Mouse (Mus musculus): Measurements from ENCODE around the gene Erc2.

Erc2 gene

DNA sequence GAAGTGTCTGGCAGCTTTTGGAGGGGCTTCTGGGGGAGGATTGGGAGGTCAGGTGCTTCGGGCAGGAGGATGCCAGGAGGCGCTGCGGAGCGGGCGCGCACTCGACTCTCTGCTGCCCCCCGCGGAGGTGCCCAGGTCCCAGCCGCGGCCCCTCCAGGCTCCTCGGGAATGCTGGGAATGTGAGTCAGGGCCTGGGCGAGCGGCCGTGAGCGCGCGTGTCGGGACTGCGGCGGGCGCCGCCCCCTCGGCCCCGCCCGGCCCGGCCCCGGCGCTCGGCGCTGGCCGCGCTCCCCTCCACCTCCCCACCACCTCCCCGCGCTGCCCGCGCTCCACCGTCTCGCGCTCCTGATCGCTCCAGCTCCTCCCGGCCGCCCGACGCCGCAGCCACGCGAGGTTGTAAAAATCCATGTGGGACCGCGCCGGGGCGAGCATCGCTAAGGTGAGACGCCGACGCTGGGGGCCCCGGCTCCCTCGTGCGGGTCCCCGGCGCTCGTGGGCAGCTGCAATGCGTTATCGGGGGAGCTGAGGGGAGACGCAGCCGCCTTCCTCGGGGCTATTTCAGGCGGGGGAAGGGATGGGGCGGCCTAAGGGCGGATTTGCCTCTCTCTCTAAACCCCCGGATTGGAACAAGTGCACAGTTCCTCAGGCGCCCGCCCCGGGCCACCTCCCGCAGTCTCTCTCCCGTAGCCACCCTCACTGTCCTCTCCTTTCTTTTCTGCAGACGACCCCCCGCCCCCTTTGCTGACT lies at the start of gene Erc2:
Gene Erc2, plus strand, starts transcription at position 253 of the 747 bp plus-strand sequence.
- DNase-seq (ENCODE audit: low read depth, low spot score): no peak

DNA sequence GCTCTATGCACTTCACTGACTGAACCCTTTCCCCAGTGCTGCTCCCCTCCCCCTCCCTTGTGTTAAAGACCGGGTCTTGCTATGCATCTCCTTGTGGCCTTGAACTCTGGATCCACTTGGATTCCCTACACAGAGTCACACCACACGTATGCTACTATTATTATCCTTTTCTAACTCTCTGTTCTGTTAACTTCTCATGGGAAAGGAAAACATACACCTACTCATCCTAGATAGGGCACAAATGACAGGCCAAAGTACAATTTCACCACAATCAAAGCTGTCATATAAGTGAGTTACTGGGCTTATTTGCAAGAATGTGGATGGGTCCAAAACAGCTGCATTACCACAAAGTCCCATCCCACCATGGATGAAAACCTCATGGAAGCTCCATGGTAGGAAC lies 43.8 kb upstream of the Erc2 start:
- DNase-seq (ENCODE audit: low read depth, low spot score): no peak

DNA sequence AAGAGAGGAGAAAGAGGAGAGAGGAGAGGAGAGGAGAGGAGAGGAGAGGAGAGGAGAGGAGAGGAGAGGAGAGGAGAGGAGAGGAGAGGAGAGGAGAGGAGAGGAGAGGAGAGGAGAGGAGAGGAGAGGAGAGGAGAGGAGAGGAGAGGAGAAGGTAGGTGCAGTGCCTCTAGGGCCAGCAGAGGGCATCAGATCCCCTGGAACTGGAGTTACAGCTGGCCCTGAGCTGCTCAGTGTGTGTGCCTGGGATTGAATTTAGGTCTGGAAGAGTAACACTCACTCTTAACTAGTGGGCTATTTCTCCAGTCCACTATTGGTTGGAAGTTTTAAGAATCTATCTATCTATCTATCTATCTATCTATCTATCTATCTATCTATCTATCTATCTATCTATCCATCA lies 32.6 kb upstream of the Erc2 start:
- DNase-seq (ENCODE audit: low read depth, low spot score): peak; percentile 26

DNA sequence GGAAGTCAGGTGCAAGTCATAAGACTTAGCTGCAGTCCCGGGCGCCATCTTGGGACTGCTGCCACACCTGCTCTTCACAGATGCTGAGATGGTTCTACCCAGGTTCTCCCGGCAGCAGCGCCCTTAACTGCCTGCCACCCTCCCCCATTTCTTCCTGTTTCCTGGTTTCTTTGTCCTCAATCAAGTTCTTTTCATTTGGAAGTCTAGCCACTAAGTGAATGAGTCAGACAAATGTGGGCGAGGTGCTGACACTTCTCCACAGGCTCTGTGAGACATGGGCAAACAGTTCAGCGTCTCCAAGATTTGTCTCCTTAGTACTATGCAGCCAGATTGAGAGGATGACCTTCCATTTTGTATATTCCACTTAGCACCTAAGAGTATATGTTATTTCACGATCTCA lies 30.1 kb upstream of the Erc2 start:
- DNase-seq (ENCODE audit: low read depth, low spot score): no peak

DNA sequence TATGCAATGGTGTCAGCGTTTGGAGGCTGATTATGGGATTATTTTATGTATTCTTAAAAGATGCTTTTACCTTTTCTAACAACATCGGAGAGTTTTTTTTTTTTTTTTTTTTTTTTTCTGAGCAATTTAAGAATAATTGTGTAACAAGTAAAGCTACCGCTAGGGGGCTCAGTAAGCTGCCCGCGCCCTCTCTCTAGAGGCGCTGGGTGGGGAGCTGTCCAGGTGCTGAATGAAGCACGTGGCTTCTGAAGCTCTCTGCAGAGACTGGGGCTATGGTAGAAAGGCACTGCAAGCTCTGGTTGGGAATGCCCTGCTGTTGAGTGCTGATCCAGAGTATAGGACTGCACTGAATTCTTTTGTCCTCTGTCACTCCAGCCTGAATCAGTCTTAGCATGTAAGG lies 26.0 kb upstream of the Erc2 start:
- peak; percentile 81 for DNase-seq (ENCODE audit: low read depth, low spot score)

DNA sequence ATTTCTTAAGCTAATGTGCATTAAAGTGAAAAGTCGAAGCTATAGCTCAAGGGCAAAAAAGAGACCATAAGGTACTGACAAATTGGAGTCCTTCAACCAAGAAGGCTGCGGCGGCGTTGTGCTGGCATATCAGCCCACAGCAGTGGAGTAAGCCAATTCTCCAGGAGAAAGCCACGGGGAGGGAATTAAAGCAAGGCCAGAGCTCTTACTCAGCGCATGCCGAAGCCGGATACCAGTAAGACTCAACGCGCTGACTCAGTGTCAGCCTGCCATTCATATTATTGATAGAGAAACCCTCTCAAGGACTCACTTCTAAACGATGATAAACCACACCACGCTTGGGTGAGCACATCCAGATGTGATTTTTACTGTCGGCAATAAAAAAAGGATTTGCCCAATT lies 20.1 kb upstream of the Erc2 start:
- no peak for DNase-seq (ENCODE audit: low read depth, low spot score)

DNA sequence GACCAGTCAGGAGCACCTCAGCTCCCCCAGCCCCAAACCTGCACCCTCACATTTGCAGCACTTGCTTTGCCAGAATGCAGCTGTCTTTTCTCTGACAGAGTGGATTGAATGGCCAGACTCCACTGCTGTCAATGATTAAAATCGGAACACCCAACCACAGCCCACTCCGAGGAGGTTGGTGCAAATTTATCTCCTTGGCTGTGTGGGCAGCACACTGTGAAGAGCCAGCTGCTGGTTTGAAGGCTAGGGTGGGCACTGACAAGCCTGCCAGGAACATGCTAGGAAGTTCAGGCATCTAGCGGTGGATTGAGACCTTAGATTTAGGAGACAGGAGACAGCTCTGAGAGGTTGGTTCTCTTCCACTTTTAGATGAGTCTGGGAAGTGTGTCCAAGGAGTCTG lies 14.8 kb upstream of the Erc2 start:
- no peak for DNase-seq (ENCODE audit: low read depth, low spot score)

DNA sequence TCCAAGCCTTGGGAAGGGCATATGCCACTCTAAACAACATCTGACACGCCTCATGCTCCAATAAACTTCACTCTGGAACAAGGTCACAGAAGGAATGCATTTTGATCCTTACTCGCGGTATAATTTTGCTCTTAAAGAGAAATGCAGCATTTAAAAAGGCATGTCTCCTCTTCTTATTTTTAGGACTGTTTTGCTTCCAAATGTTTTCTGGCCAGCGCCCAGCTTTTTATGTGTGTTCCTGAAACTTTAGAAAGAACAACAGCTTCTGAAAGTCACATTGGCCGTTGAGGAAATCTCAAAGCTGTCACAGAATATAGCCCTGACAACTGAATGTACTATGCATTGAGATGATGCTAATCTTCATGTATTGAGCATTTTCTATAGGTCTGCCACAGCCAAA lies 8.5 kb upstream of the Erc2 start:
- DNase-seq (ENCODE audit: low read depth, low spot score): no peak

DNA sequence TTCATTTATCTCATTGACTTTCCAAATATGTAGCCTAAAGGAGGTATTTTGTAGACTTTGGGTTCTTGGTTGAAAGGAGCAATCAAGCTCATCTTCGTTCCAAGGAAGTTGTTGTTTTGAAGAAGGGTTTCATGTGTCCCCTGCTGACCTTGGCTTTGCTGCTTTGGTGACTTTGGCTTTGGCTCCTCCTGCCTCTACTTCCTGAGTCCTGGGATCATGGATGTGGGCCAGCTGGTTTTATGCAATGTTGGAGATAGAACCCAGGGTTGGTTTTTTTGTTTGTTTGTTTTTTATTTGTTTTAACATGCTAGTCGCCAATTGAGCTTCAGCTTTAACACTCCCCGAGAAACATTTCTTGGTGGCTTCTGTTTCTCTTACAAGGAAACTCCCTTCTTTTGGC lies 4.9 kb upstream of the Erc2 start:
- DNase-seq (ENCODE audit: low read depth, low spot score): no peak

DNA sequence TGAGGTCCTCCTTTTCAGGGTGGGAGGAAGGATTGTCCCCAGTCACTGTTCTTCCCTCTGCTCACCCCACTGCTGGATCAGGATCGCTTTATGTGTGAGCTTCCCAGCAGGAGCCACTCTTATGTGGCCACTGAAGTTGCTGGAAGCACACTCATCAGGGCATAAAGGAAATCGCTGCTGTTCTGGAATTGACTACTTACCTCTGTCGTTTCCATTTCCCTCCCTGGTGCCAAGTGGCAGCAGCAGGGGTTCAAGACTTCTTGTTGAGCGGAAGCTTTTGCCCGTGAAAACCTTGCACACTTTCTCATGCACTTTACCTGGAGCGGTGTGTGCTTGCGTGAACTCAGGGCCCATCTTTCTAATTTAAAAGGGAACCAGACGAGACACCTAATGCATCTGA lies 652 bp upstream of the Erc2 start:
- DNase-seq (ENCODE audit: low read depth, low spot score): no peak

DNA sequence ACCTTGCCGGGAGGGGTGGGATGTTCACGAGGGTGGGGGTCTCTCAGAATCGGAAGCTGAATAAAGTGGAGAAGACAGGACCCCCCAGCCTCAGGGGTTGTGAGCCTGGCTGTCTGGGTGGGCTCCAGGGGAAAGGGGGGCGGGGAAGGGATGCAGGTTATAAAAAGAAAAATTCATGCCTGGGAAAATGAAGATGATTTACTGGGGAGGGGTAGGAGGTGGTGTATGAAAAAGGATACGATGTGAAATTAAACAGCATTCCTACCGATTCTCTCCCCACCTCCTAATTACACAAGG lies 643 bp downstream of the Erc2 start:
- no peak for DNase-seq (ENCODE audit: low read depth, low spot score)

DNA sequence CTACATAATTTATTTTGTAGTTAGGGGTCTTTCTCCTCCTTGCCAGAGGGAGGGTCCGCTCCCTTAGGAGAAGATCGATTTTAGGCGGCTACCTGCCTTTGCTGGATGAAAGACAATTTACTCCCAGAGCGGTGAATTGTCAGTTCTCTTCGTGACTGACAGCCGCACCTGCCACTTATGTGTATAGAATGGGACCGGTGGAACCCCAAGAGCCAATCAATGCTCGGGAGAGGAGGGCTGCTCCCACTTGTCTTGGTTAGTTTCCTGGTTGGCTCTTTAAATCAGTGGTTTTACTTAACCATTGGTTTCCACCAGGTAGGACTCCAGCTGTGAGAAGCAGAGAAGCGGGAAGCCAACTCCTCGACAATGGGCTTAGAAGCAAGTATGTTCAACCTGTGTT lies 1.1 kb downstream of the Erc2 start:
- no peak for DNase-seq (ENCODE audit: low read depth, low spot score)

DNA sequence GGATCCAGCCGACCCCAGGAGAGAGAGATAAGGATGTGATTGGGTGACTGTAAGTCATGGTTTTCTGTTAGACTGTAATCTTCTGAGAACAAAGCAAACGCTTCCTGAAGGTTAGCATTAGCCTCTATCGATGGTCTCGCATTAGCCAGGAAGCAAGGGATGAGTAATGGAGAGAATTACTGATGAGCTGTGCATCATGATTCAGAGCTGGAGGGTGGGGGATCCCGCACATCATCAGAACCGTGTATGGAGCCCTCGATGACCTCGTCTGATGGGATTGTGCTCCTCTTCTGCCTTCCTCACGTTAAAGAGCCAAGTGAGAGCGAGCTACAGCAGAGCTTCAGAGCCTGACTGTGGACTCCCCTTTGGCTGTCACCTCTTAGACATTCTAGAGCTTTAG lies 6.5 kb downstream of the Erc2 start:
- no peak for DNase-seq (ENCODE audit: low read depth, low spot score)

DNA sequence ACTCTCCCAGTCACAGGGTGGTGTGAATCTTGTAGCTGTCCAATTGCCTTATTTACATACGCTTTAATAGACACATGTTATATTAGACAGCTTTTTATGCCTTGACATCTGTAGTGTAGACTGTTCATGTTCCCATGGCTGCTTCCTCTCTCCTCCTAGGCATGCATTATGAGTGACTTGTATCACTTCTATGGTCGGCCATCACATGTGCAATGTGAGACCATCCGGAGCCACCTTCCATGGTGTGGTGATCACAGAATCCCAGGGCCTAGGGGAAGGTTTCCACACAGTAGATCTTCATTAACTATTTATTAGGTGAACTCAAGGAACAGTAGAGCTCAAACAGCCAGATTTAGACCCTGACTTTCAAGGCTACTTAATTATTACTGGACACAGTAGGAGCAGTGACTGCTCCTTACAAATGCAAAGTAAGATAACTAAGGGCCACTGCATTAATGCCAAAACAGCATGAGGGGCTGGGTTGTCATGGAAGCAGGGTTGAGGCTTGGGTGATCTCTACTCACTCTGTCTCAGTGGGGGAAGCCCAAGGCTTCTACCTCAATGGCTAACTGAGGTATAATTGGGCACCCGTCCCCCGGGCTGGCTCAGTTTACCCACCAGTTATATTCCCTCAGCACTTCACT lies 7.3 kb downstream of the Erc2 start:
- DNase-seq (ENCODE audit: low read depth, low spot score): no peak

DNA sequence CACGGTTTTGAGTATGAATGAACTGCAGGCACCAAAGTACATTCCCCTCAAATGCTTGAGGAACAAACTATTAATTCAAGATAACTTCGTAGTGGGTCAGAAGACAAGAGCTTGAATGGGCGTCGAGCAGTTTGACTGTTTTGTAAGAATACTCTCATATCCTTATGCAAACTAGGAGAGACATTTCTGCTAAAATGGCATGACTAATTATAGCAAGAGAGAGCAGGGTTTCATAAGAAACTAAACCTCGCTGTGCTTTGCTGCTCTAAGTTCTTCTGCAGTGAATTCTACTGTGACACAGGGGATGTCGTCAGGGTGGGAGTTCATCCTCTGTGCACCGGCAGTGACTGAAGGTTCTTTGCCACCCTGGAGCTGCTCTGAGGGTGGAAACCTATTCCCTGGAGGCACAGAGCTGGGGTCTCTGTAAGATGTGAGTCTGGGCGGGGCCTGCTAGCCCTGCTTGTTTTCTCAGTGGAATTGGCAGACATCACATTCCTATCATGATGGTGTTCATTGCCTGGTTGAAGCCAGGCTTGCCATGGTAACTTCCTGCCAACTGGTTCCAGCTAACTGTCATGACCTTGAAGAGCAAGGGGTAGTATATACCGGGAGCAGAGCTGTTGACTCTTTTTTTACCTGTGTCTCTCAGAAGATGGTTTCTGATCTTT lies 8.9 kb downstream of the Erc2 start:
- no peak for DNase-seq (ENCODE audit: low read depth, low spot score)

DNA sequence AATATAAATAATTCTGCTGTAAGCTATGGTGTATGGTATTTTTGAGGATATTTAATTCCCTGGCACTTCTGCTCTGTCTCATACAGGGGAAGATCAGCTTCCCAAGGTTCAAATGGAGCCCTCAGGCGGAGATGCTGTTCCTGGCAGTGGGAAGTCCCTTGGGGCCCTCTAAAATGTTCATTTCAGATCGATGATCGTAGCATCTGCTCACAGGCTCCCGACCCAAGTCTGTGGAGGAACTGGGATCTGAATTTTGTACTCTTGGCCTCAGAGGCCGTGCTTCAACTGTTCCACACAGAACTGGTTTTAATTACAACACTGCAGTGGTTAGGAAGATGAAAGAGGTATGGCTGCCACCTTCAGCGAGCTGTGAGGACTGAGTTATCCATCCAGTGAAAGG lies 12.5 kb downstream of the Erc2 start:
- no peak for DNase-seq (ENCODE audit: low read depth, low spot score)

DNA sequence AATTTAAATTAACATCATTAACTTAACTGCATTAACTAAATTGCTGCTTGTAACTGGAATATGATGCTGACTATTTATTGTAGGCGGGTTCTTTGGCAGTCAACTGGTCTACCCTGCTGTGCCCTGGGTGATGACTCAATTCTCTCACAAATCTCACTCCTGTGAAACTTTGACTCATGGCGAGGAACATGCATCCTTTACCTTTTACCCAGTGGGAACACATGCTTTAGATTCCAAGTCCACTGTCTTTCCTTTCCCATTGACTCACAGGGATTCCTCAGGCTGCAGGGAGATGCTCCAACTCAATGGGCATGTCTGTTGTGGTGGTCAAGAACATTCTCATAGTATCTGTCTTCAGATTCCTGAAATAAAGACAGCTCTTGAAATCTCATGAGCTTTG lies 14.3 kb downstream of the Erc2 start:
- no peak for DNase-seq (ENCODE audit: low read depth, low spot score)

DNA sequence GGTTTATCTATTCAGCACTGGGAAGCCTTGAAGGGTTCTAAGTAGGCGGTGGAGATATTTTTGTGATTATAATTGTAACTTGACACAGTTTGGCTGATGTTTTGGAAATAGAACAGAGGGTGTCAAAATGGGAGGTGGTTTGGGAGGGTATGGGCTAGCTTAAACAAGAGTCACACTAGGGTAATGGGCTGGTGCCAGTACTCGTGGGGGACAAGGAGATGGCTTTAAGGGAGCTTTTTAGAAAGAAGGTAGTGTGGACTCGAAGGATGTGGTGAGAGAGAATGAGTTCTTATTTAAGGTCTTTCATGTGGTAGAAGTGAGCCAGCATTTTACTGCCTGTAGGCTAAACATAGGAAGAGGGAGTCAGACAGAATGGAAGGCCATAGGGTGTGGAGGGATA lies 19.2 kb downstream of the Erc2 start:
- no peak for DNase-seq (ENCODE audit: low read depth, low spot score)

DNA sequence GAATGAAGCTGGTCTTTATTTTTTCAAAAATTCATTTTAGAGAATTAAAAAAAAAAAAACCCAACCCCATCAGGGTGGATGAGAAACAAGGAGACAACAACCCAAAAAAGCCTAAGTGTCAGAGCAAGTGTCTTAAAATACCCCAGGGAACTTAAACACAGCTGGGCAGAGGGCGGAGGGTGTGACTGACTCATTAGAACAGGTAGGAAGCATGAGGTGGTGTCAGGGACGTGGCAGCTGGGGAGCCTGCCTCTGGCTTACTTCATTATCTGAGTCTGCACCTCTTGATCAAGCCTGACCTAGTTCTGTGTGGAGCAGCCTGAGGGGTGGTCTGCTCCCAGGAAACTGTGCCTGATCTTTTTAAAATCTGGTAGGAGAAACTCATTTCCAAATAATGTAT lies 20.8 kb downstream of the Erc2 start:
- no peak for DNase-seq (ENCODE audit: low read depth, low spot score)

DNA sequence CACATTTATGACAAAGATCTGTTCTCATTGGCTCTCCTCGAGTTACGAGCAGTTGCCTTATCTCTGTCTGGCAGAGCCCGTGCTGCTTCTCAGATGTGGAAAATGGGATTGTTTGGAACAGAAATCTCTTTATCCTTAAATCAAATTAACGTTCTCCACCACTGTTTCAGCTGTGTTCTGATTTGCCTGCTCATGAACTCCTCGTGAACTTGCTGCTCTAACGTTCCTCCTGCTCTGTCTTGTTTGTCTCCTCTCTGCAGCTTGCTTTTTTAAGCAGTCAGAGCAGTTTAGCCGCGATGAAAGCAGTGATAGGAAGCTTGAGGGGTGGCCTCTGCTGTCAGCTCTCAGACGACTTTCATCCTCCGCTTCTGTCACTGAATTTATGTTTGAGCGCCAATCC lies 32.4 kb downstream of the Erc2 start:
- DNase-seq (ENCODE audit: low read depth, low spot score): no peak

DNA sequence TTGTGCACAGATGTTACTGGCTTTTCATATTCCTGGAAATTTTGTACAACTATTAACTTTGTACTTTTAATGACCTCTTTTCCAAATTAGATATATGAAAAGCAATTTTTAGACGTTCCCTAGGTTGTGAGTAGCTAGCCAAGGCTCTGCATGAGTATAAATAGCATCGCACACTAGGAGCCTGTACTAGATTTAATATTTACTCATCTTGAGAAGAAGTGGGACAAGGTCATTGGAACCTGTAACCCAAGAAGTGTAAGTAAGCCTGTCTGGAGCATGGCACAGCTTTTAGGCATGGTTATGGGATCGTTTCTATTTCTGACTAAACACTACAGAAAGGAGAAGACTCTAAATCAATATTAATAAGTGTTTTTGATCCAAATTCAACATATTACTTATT lies 36.4 kb downstream of the Erc2 start:
- no peak for DNase-seq (ENCODE audit: low read depth, low spot score)

DNA sequence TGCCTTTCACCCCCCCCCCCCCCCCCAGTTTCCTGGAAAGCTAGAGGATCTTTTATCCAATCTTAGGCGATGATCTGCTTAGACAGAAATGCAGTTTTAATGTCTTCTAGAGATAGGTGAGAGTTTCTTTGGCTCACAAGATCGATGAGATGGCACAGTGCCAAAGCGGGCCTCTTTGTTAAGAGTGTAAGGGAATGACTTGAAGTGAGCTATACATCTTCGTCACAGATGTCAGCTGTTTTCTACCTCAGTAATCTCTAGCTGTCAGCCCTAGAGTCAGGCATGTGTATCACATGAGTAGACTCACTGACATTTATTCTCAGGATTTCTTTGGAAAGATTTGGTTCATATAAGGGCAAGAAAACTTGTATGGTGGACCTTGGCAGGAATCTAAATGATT lies 39.2 kb downstream of the Erc2 start:
- no peak for DNase-seq (ENCODE audit: low read depth, low spot score)

DNA sequence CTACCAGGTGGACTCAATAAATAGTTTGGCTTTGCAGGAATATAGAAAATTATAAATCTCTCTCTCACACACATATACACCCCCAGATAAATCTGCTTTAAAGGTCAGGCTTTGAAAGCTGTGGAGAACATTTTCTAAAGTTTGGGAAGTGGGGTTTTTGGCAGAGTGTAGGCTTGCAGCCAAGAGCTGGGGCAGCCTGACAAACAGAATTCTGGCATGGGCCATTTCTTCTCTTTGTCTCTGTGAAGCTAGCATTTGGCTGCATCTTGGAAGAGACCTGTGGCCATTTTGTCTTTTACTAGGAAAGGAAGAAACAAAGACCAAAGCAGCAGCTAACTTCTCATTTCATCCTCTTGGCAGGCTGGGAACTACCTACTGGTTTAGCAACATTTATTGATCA lies 40.0 kb downstream of the Erc2 start:
- no peak for DNase-seq (ENCODE audit: low read depth, low spot score)
